Mouse (Mus musculus): ENCODE measurements around the gene Bag6.

DNA sequence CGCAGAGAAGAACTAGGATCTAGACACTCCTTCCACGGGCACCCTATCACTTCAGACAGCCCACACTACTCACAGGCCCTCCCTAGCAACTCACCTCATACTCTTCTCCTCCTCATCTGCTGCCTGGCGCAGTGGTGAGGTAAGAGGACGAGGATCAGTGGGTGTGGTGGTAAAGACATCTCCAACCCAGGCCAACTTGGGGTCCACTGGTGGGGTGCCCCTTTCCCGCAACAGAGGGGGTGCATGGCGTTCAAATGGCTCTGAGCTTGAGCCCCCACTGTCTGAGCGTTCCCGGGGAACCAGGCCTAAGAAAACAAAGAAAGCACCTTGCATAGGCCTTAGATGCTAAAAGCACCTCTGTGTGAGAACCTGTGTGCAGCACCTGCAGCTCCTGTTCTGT, 22.3 kb downstream of the Bag6 start:
- no peak for TF ChIP-seq CTCF (IDR thresholded peaks at IDR 0.05; ENCODE audit: borderline replicate concordance, control insufficient read depth, extremely low read depth, insufficient read depth, low read length, poor library complexity)
- no peak for TF ChIP-seq POLR2A (IDR thresholded peaks at IDR 0.05; ENCODE audit: control insufficient read depth, extremely low read depth, insufficient read depth, low read length, poor library complexity)

All from thymus, adult 2 months (tissue).